Comparison of ENCODE assay signal across 21 mouse cellular contexts in the genomic region with DNA sequence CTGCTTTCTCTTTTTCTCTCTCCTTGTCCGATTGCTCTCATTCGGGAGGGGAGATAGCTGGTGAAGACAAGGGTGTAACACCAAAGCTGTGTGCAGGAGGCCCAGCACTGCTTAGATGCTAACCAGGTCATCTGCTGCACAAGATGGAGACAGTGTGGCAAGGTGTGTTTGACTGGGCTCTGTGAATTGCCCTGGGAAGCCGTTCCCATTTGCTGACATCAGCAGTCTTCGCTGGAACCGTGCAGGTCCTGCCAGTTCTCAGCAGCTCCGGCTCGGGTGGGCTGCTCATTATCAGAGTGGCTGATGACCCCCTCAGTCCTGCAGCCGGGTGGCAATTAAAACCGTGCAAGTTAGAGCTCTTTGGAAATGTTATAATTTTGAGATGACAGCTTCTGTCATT.
DNase-seq lines count a peak whose midpoint lies in the region; ATAC-seq and TF ChIP-seq lines count a peak whose summit lies in the region.
"Had no signal": no experiment of that assay in that cellular context is flagged by ENCODE, and none has a peak within 500 bp of the region (broad histone marks: within the 10 kb centered on the region; RNA-seq: fewer than 3 reads in every experiment).

No protein-coding gene starts in this region.

- H3K4me3 ChIP-seq in heart, embryonic 10.5 days: no peak overlapping the region
- no peak overlapping the region for H3K4me3 ChIP-seq in intestine, embryonic 14.5 days (ENCODE audit: low read depth, low read length)
- H3K4me3 ChIP-seq in intestine, postnatal 0 days (ENCODE audit: low read depth, low read length): no peak overlapping the region
- H3K4me3 ChIP-seq: embryonic facial prominence, embryonic 10.5 days; embryonic facial prominence, embryonic 12.5 days; forebrain, embryonic 13.5 days; forebrain, embryonic 15.5 days had no signal

- peaks cover 9% of the 10 kb centered on the region; the same call in 1 of the 2 replicates for H3K27me3 ChIP-seq in heart, embryonic 10.5 days (ENCODE audit: insufficient read depth, poor library complexity, severe bottlenecking)
- no peaks in the 10 kb centered on the region for H3K27me3 ChIP-seq in intestine, embryonic 14.5 days (replicated peaks; ENCODE audit: control insufficient read depth, insufficient read depth, low read length)
- no peaks in the 10 kb centered on the region for H3K27me3 ChIP-seq in intestine, postnatal 0 days (replicated peaks; ENCODE audit: control insufficient read depth, insufficient read depth, low read length)
- H3K27me3 ChIP-seq: forebrain, embryonic 15.5 days; Patski had no signal

- DNase-seq in heart, embryonic 10.5 days (ENCODE audit: low spot score): peak; percentile 53
- DNase-seq in heart, adult 8-10 months (ENCODE audit: low spot score): no peak
- peak; percentile 29 for DNase-seq in intestine, embryonic 14.5 days (ENCODE audit: low spot score)
- DNase-seq: adrenal gland, adult 8-10 months; adrenal gland, postnatal 14 days; adrenal gland, postnatal 36 days; cerebellum, adult 11-12 months; cerebellum, adult 2 months; cerebellum, adult 9-10 months; cerebellum, postnatal 10 days; cerebellum, postnatal 25 days; forebrain, postnatal 0 days had no signal

- H3K4me1 ChIP-seq in heart, embryonic 10.5 days: peaks cover 5% of the 10 kb centered on the region; the same call in 1 of the 2 replicates
- no peaks in the 10 kb centered on the region for H3K4me1 ChIP-seq in intestine, embryonic 14.5 days (replicated peaks; ENCODE audit: control insufficient read depth, insufficient read depth, low read length)
- no peaks in the 10 kb centered on the region for H3K4me1 ChIP-seq in intestine, postnatal 0 days (replicated peaks; ENCODE audit: control insufficient read depth, insufficient read depth, low read length)
- H3K4me1 ChIP-seq: embryonic facial prominence, embryonic 12.5 days; forebrain, embryonic 13.5 days; forebrain, embryonic 15.5 days had no signal

- H3K27ac ChIP-seq in heart, embryonic 10.5 days: no peak overlapping the region
- no peak overlapping the region for H3K27ac ChIP-seq in intestine, embryonic 14.5 days (ENCODE audit: low read depth)
- no peak overlapping the region for H3K27ac ChIP-seq in intestine, postnatal 0 days (ENCODE audit: low read depth, low read length)
- H3K27ac ChIP-seq: embryonic facial prominence, embryonic 10.5 days; embryonic facial prominence, embryonic 12.5 days; forebrain, embryonic 13.5 days; forebrain, embryonic 15.5 days had no signal

- 68% methylated on average over 9 of the region's 9 CpGs for WGBS in heart, embryonic 10.5 days
- 45% methylated on average over 9 of the region's 9 CpGs for WGBS in intestine, embryonic 14.5 days
- WGBS in intestine, postnatal 0 days: 65% methylated on average over 9 of the region's 9 CpGs

- no peak overlapping the region for H3K4me2 ChIP-seq in intestine, embryonic 14.5 days (ENCODE audit: low read length)
- H3K4me2 ChIP-seq in intestine, postnatal 0 days (replicated peaks; ENCODE audit: low read depth): no peak overlapping the region
- H3K4me2 ChIP-seq: embryonic facial prominence, embryonic 12.5 days; forebrain, embryonic 13.5 days; forebrain, embryonic 15.5 days had no signal

- H3K9ac ChIP-seq in intestine, embryonic 14.5 days (ENCODE audit: low read length): no peak overlapping the region
- H3K9ac ChIP-seq in intestine, postnatal 0 days (ENCODE audit: low read depth, low read length): no peak overlapping the region
- H3K9ac ChIP-seq: embryonic facial prominence, embryonic 12.5 days; forebrain, embryonic 13.5 days; forebrain, embryonic 15.5 days; forebrain, postnatal 0 days had no signal

- ATAC-seq in intestine, embryonic 14.5 days (replicated peaks; ENCODE audit: low FRiP score, low TSS enrichment, low read depth): no peak
- ATAC-seq in intestine, postnatal 0 days: no peak
- no peak for ATAC-seq in megakaryocyte-erythroid progenitor cell, adult 5-6 weeks (replicated peaks; ENCODE audit: low FRiP score, low TSS enrichment, poor library complexity, severe bottlenecking)
- ATAC-seq: activated CD4-positive, CD25-positive, alpha-beta regulatory T cell, adult 4 months; forebrain, embryonic 13.5 days; forebrain, embryonic 15.5 days; forebrain, postnatal 0 days; Patski had no signal

- no peaks in the 10 kb centered on the region for H3K36me3 ChIP-seq in heart, embryonic 10.5 days
- no peaks in the 10 kb centered on the region for H3K36me3 ChIP-seq in intestine, embryonic 14.5 days (ENCODE audit: control insufficient read depth, insufficient read depth, low read length)
- H3K36me3 ChIP-seq in intestine, postnatal 0 days (ENCODE audit: control insufficient read depth, insufficient read depth): no peaks in the 10 kb centered on the region
- H3K36me3 ChIP-seq: embryonic facial prominence, embryonic 10.5 days; embryonic facial prominence, embryonic 12.5 days; forebrain, embryonic 15.5 days; G1E had no signal

- H3K9me3 ChIP-seq in heart, embryonic 10.5 days: no peaks in the 10 kb centered on the region
- H3K9me3 ChIP-seq in intestine, embryonic 14.5 days (ENCODE audit: control insufficient read depth, low read length): no peaks in the 10 kb centered on the region
- no peaks in the 10 kb centered on the region for H3K9me3 ChIP-seq in intestine, postnatal 0 days (ENCODE audit: control insufficient read depth)
- H3K9me3 ChIP-seq: embryonic facial prominence, embryonic 10.5 days; embryonic facial prominence, embryonic 12.5 days; forebrain, embryonic 13.5 days; forebrain, embryonic 15.5 days had no signal

- TF ChIP-seq CTCF in intestine, postnatal 0 days (IDR thresholded peaks at IDR 0.05; ENCODE audit: low read depth): no peak
